Mouse (Mus musculus): ENCODE measurements around the gene Pip4k2b. TPM values are rescaled to one million over a fixed set of nuclear protein-coding genes. Genes with fewer than 3 reads are reported as not detected.

The Pip4k2b gene
- polyA plus RNA-seq, 1 experiment from 2014 or later, result 0.75 TPM

DNA sequence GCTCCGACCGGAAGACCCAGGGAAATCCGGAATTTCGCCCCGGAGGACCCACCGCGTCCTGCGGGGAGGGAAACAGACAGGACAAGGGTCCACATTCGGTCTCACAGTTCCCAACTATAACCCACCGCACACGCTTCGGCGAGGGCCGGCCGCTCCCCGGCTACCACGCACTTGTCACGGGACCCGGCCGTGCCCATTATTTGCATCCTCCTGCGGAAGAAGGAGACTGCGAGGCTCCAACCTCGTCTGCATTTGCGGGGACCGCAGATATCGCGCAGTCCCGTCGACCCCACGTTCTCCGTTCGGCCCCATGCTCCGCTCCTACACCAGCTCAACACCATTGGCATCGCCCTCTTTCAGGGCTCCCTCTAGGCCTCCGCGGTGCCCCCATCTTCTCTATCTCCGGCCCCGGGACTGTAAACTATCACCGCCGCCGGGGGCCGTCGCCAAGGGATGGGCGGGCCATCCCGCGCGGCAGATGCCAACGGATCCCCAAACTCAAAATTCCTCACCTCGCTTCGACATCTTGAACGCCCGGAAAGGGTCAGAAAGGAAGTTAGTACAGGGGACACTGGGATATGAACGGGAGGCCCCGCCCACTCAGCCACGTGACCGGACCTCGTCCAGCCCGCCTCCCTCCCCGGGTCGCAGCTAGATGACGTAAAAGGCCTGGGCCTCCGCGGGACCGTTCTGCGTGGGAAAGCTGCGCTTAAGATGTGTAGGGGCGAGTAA is 37.5 kb upstream of the Pip4k2b start, which contains the start of gene Rpl23:
TSS of gene Rpl23 (minus strand) at position 606 of the 732 bp plus-strand sequence.
- peaks cover 24% of the 10 kb centered on the region for H3K36me3 ChIP-seq (ENCODE audit: control insufficient read depth, insufficient read depth, low read length)
- H3K4me1 ChIP-seq (replicated peaks; ENCODE audit: control insufficient read depth, insufficient read depth), result no peaks in the 10 kb centered on the region
- peak within 1 kb of the TSS; percentile 99 for H3K9ac ChIP-seq (ENCODE audit: low read length)
- no peak for TF ChIP-seq CTCF (IDR thresholded peaks at IDR 0.05; ENCODE audit: low read depth)
- peak; percentile 91 for TF ChIP-seq EP300 (optimal IDR thresholded peaks at IDR 0.05)
- peak within 1 kb of the TSS; percentile 72 for H3K4me2 ChIP-seq (replicated peaks; ENCODE audit: low read depth)
- ATAC-seq (ENCODE audit: low FRiP score, low TSS enrichment) (peak; percentile 96), DNase-seq (ENCODE audit: low spot score) (peak; percentile 99)
- no peaks in the 10 kb centered on the region for H3K9me3 ChIP-seq (ENCODE audit: control insufficient read depth, low read length)
- H3K4me3 ChIP-seq (ENCODE audit: low read depth, low read length), result peak within 1 kb of the TSS; percentile 93
- peak within 1 kb of the TSS; percentile 87 for H3K27ac ChIP-seq (replicated peaks)
- H3K27me3 ChIP-seq (ENCODE audit: control insufficient read depth, insufficient read depth, low read length), result no peaks in the 10 kb centered on the region
- WGBS, result under 1% methylated on average over 62 of the region's 67 CpGs

DNA sequence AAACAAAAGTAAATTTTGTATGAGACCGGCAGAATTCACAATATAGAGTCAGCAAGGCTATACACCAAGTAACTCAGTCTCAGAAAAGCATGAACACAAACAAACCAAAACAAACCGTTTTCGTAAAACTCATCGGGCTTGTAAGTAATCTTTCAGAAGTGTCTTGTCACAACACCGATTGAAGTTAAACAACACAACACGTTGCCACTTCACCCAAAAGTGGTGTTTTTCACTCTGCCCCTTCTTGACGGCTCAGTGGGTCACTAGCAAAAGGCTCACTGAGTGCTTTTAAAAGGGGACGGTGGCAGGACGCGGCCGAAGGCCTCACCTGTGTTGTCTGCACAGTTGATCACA is 37.0 kb upstream of the Pip4k2b start:
- WGBS, result under 1% methylated on average over 11 of the region's 11 CpGs
- H3K9ac ChIP-seq (ENCODE audit: low read length), result peak overlapping the region; percentile 99
- no peak for TF ChIP-seq EP300 (optimal IDR thresholded peaks at IDR 0.05)
- TF ChIP-seq CTCF (IDR thresholded peaks at IDR 0.05; ENCODE audit: low read depth), result no peak
- H3K4me3 ChIP-seq (ENCODE audit: low read depth, low read length), result peak overlapping the region; percentile 93
- no peaks in the 10 kb centered on the region for H3K4me1 ChIP-seq (replicated peaks; ENCODE audit: control insufficient read depth, insufficient read depth)
- ATAC-seq (ENCODE audit: low FRiP score, low TSS enrichment), result no peak
- peak overlapping the region; percentile 87 for H3K27ac ChIP-seq (replicated peaks)
- H3K27me3 ChIP-seq (ENCODE audit: control insufficient read depth, insufficient read depth, low read length), result no peaks in the 10 kb centered on the region
- H3K36me3 ChIP-seq (ENCODE audit: control insufficient read depth, insufficient read depth, low read length), result peaks cover 24% of the 10 kb centered on the region
- H3K4me2 ChIP-seq (replicated peaks; ENCODE audit: low read depth), result peak overlapping the region; percentile 72
- DNase-seq (ENCODE audit: low spot score), result no peak
- H3K9me3 ChIP-seq (ENCODE audit: control insufficient read depth, low read length), result no peaks in the 10 kb centered on the region

DNA sequence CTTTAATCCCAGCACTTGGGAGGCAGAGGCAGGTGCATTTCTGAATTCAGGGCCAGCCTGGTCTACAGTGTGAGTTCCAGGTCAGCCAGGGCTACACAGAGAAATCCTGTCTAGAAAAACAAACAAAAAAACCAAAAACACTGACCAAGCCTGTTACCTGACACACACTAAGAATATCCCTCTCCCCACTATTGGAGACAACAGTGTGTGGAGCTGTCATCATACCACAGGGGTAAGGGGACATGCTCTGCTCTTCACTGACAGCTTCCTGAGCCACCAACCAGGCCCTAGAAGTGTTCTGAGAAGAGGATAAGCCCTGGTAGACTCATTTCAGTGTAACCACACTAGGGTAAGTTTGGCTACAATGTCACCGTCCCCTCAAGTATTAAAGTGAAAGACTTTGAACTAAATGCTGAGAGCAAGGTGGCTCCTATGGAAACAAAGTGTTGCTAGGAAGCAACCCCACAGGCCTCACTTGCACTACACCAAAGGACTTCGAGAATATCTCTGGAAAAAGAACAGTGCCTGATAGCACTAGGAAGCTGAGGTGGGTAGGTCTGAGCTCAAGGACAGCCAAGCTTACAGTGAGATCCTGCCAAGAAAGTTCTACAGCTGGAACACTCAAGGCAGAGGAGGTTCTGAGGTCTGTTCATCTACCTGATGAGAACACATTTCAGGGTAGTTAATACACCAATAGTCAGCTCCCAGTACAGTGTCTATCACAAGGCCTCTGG is 35.6 kb upstream of the Pip4k2b start:
- no peak for ATAC-seq (ENCODE audit: low FRiP score, low TSS enrichment)
- H3K9me3 ChIP-seq (ENCODE audit: control insufficient read depth, low read length), result no peaks in the 10 kb centered on the region
- no peaks in the 10 kb centered on the region for H3K27me3 ChIP-seq (ENCODE audit: control insufficient read depth, insufficient read depth, low read length)
- no peak for DNase-seq (ENCODE audit: low spot score)
- H3K9ac ChIP-seq (ENCODE audit: low read length), result peak overlapping the region; percentile 99
- H3K4me2 ChIP-seq (replicated peaks; ENCODE audit: low read depth), result peak overlapping the region; percentile 72; the same call in 1 of the 2 replicates
- H3K27ac ChIP-seq (replicated peaks), result 0 out of 2 replicates have a peak overlapping the region, but pooled peaks have one; percentile 35
- H3K4me1 ChIP-seq (replicated peaks; ENCODE audit: control insufficient read depth, insufficient read depth), result no peaks in the 10 kb centered on the region
- H3K36me3 ChIP-seq (ENCODE audit: control insufficient read depth, insufficient read depth, low read length), result peaks cover 24% of the 10 kb centered on the region
- TF ChIP-seq EP300 (optimal IDR thresholded peaks at IDR 0.05) (no peak), CTCF (IDR thresholded peaks at IDR 0.05; ENCODE audit: low read depth) (no peak)
- H3K4me3 ChIP-seq (ENCODE audit: low read depth, low read length), result 0 out of 2 replicates have a peak overlapping the region, but pooled peaks have one; percentile 93
- 70% methylated on average over 2 of the region's 2 CpGs for WGBS

DNA sequence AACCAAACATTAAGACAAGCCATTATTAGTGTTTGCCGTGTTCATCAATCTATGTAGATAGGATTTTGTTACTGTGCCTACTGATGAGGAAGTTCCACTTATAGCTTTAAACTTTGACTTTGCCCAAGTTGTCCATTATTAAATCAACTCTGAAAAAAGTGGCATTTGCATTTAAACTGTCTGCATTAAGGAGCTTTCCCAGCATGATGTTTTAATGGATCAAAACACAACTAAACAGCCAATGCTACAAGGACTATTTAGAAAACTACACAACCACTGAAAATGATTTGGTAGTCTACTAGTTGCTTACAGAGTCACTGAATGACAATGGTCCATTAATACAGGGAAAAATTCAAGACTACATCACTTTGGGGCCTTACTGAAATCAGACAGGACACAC is 34.4 kb upstream of the Pip4k2b start:
- 82% methylated on average over 1 of the region's 1 CpGs for WGBS
- Histone ChIP-seq H3K4me3 (ENCODE audit: low read depth, low read length) (no peak overlapping the region), H3K27me3 (ENCODE audit: control insufficient read depth, insufficient read depth, low read length) (no peaks in the 10 kb centered on the region), H3K4me2 (replicated peaks; ENCODE audit: low read depth) (no peak overlapping the region), H3K4me1 (replicated peaks; ENCODE audit: control insufficient read depth, insufficient read depth) (no peaks in the 10 kb centered on the region), H3K9ac (ENCODE audit: low read length) (no peak overlapping the region), H3K9me3 (ENCODE audit: control insufficient read depth, low read length) (no peaks in the 10 kb centered on the region), H3K36me3 (ENCODE audit: control insufficient read depth, insufficient read depth, low read length) (peaks cover 24% of the 10 kb centered on the region), H3K27ac (replicated peaks) (no peak overlapping the region)
- ATAC-seq (ENCODE audit: low FRiP score, low TSS enrichment) (no peak), DNase-seq (ENCODE audit: low spot score) (no peak)
- TF ChIP-seq CTCF (IDR thresholded peaks at IDR 0.05; ENCODE audit: low read depth) (no peak), EP300 (optimal IDR thresholded peaks at IDR 0.05) (no peak)

DNA sequence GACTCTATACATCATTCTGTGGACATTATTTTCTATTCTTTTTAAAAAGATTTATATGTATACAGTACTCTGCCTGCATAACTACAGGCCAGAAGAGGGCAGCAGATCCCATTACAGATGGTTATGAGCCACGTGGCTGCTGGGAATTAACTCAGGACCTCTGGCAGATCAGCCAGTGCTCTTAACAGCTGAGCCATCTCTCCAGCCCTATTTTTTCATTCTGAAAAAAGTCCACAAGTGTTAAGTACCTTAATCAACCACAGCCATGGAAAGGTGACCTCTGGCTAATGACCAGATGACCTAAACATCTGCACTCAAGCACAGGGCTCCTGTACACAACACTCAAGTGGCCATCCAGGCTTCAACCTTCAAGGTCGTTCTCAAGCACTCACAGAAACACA is 32.6 kb upstream of the Pip4k2b start:
- Histone ChIP-seq H3K4me1 (replicated peaks; ENCODE audit: control insufficient read depth, insufficient read depth) (no peaks in the 10 kb centered on the region), H3K27ac (replicated peaks) (no peak overlapping the region), H3K9ac (ENCODE audit: low read length) (no peak overlapping the region), H3K36me3 (ENCODE audit: control insufficient read depth, insufficient read depth, low read length) (peaks cover 24% of the 10 kb centered on the region), H3K4me2 (replicated peaks; ENCODE audit: low read depth) (no peak overlapping the region), H3K4me3 (ENCODE audit: low read depth, low read length) (no peak overlapping the region), H3K27me3 (ENCODE audit: control insufficient read depth, insufficient read depth, low read length) (no peaks in the 10 kb centered on the region), H3K9me3 (ENCODE audit: control insufficient read depth, low read length) (no peaks in the 10 kb centered on the region)
- ATAC-seq (ENCODE audit: low FRiP score, low TSS enrichment) (peak; percentile 37), DNase-seq (ENCODE audit: low spot score) (peak; percentile 46)
- TF ChIP-seq CTCF (IDR thresholded peaks at IDR 0.05; ENCODE audit: low read depth), result peak; percentile 66
- TF ChIP-seq EP300 (optimal IDR thresholded peaks at IDR 0.05), result no peak
- 46% methylated on average over 2 of the region's 2 CpGs for WGBS
